Mouse (Mus musculus) mature B cell (primary cell): ENCODE results near the gene Pdcl.

Source experiments
- in situ Hi-C: fragments of 300-500 bp; cut with MboI; formaldehyde crosslinking; loops from 2 replicates; pipeline ENCODE4 v1.14.3; 2019

The Pdcl gene

GRCm38 (mm10) chr2:37358633-37359540 lies at the start of gene Pdcl:
Gene Pdcl (minus strand): TSS chr2:37359332.
- in situ Hi-C loops: no loop called here

DNA sequence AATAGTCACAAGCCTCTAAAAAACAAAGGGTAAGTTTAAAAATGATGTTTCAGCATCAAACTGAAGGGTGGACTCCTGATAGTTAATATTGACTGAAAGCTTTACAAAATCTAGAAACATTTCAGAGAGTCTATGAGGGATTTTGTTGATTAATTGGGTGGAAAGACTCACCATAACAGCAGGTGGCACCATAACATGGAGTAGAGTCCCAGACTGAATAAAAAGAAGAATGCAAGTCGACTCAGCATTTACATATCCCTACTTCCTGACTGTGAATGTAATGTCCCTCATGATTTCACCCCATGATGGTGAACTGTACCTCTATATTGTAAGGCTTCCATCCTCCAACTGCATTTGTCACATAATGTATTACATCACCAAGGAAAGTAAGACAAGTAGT lies 36.4 kb upstream of the Pdcl start:
- in situ Hi-C loops: loop anchor here (25.0 kb wide), 1 partner anchor 92 kb away; no protein-coding TSS in a partner anchor

DNA sequence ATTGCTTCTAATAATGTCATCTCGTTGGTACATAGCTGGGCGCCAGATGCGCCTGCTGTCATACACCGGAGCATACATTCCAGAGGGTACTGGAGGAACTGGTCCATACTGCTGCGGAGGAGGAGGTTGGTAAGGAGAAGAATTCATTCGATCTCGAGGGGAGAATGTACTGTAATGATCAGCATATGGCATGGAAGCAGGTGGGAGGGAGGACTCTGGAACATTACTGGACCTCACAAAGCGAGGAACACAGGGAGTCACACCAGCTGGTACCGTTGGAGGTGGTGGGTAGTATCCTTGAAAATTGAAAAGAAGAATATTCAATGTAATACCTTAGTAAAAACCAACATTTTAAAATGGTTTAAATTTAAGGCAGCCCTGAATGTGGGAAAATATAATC lies 23.8 kb upstream of the Pdcl start:
- in situ Hi-C loops: loop anchor here (25.0 kb wide), 1 partner anchor 104 kb away; no protein-coding TSS in a partner anchor

DNA sequence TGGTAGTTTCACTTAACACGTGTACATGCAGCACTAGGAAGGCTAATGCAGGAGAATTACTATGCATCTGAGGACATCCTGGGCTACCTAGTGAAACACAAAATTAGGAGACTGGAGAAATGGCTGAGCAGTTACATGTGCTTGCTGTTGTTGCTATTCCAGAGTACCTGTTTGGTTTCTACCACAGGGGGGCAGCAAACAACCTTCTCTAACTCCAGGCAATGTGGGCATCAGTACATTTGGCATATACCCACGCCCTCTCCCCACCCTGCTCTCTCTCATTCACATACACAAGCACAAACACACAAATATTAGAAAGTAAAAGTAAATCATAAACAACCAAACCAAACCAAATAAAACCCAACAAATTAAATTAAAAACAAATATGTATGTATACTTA lies 21.1 kb upstream of the Pdcl start:
- in situ Hi-C loops: loop anchor here (25.0 kb wide), 1 partner anchor 107 kb away; no protein-coding TSS in a partner anchor

- in situ Hi-C loops: loop anchor here (25.0 kb wide), 1 partner anchor 111 kb away; no protein-coding TSS in a partner anchor
These were observed 16.9 kb upstream of the Pdcl start for GRCm38 (mm10) chr2:37376018-37376417.

DNA sequence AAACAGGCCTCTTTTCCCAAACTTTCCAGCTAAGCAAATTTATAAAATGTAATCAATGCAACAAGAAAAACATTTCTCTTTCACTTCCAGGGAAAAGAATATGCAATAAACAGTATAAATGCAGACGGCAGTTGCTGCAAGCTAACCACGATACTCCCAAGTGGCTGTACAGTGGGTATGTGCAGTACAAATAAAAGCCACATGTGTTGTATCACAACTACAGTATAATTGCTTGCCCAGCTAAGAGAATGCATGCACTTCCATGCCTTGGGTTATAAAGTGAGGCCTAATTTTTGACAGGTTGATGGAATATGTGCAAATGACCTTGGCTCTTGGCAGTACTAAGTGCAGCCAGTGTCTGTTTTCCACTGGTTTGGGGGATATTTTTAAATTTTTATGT lies 11.5 kb upstream of the Pdcl start:
- in situ Hi-C loops: no loop called here

DNA sequence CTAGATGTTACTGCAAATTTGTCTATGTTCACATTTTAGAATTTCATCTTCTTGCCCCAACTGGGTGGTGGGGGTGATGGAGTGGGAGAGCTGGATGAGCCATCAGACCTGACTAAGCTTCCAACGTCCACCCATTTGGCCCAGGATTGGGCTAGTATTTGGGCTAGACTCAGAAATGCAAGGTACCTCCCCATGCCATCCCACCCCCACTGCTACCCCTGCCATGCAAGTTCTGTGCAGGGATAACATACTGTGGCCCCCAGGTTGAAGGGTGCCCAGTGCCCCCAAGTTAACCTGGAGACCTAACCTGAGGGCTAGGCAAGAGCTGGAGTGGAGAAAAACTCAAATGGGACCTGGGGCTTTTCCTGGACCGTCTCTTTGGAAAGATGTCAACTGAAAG lies 776 bp upstream of the Pdcl start:
- in situ Hi-C loops: no loop called here

- in situ Hi-C loops: no loop called here
These were observed 3.6 kb downstream of the Pdcl start for GRCm38 (mm10) chr2:37355571-37355970.

DNA sequence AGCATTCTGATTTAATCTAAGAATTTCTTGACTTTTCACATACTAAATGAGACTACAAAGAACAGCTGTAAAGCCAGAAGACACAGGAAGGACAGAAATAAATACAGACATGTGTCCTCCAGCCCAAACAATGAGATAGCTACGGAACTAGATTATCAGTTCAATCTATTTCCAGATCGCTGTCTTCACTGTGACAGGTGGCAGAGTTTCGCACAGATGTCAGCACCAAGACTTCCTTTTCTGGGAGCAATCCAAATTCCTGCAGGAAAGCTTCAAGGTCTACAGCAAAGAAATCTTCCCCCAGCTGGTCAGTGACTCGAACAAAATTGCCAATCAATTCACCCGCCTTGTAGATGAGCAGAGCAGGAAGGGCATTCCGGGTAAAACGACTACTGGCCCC lies 7.5 kb downstream of the Pdcl start:
- in situ Hi-C loops: no loop called here

GRCm38 (mm10) chr2:37338497-37339187 lies 20.5 kb downstream of the Pdcl start:
- in situ Hi-C loops: no loop called here

GRCm38 (mm10) chr2:37333321-37333720 lies 25.8 kb downstream of the Pdcl start:
- in situ Hi-C loops: no loop called here

DNA sequence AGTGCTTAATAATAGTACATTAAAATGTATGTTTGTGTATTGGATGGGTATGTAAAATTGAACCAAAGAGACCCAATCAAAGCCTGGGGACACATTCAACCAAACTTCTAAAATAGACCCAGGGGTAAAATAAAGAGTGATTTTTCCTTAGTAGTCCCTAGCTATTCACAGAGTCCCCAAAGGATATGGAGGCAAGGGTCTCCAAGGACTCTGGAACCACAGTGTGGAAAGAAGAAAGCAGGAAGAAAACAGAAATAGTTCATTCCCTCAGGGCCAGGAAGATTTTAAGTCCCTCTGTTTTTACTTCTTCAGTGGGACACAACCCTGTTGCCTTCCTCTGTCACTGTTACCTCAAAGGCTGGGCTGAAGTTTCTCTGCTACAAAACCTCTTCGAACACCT lies 32.9 kb downstream of the Pdcl start, which contains the start of gene Olfr368:
TSS of gene Olfr368 (plus strand) at position 301 of the 400 bp plus-strand sequence.
- in situ Hi-C loops: no loop called here
